19 mouse cellular contexts compared by ENCODE assay signal in the genomic region with DNA sequence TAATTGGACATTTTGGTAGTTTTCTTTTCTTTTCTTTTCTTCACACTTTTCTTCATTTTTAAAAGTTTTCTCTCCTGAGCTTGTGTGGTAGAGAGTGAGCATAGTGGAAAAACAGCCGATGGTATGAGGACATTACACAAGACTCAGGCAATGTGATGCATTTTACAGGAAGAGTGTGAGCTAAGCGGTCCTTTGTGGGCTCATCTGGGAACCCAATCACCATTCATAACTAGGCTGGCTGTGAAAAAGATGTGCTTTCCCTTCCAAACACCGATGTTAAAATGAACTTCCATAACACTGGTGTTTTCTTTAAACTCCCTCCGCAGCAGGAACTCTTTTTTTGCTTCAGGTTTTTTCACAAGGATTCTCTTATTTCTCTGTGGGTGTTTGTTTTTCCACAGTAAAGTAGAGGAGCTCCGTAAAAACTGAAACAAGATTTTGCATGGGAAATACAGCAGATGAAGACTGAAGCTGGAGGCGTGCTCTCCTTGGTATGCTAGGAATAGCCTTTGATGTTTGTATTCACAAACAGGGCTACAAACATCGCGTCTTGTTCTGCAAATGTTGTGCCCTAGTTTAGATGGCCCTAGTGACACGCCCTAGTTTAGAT.
A peak's percentile ranks its signal among the peaks of the same experiment; 100 is the strongest.
DNase-seq lines count a peak whose midpoint lies in the region; TF ChIP-seq lines count a peak whose summit lies in the region.
"Had no signal": no experiment of that assay in that cellular context is flagged by ENCODE, and none has a peak within 500 bp of the region (broad histone marks: within the 10 kb centered on the region; RNA-seq: fewer than 3 reads in every experiment).

No protein-coding gene starts in this region.

- TF ChIP-seq POLR2A in brain, embryonic 14.5 days (IDR thresholded peaks at IDR 0.05; ENCODE audit: borderline replicate concordance, extremely low read depth, insufficient read depth, insufficient read length, poor library complexity, severe bottlenecking): no peak

- intact Hi-C loops in left cerebral cortex, postnatal 25 days (cut with DNase I): no loop called here

- no peak for TF ChIP-seq CTCF in brain, embryonic 14.5 days (IDR thresholded peaks at IDR 0.05; ENCODE audit: borderline replicate concordance, extremely low read depth, insufficient read depth, insufficient read length)

- peak; percentile 23 to 61 for DNase-seq in left cerebral cortex, postnatal 25 days (ENCODE audit: low spot score in 2 of 2)
- DNase-seq in left cerebral cortex, adult 8-10 months (ENCODE audit: low spot score in 2 of 2): no peak
- peak; percentile 57 for DNase-seq in NIH3T3 (ENCODE audit: low read depth)
- peak; percentile 19 for DNase-seq in brain, embryonic 14.5 days (ENCODE audit: low read depth)
- DNase-seq in telencephalon, adult 2 months (ENCODE audit: low read depth, low spot score): peak; percentile 26
- DNase-seq in ovary, postnatal 36 days (ENCODE audit: low spot score): no peak
- DNase-seq: adrenal gland, postnatal 10 days; B cell, adult 2 months; cerebellum, adult 11-12 months; cerebellum, postnatal 10 days; gastrocnemius, adult 2 months; heart, adult 2 months; heart, postnatal 4 days; kidney, adult 8-10 months; kidney, postnatal 4 days; layer of hippocampus, adult 9-11 months; liver, postnatal 0 days; midbrain, embryonic 14.5 days; retina, postnatal 1 day had no signal

Comparison
In these comparisons a context has a peak if more than half of its experiments do, and no peak if none do; other contexts are left out.
1. DNase-seq: peak in left cerebral cortex, postnatal 25 days (2 of 2), NIH3T3 (single experiment), brain, embryonic 14.5 days (single experiment) and telencephalon, adult 2 months (single experiment); none in left cerebral cortex, adult 8-10 months (0 of 2) and ovary, postnatal 36 days (single experiment).